Mouse (Mus musculus): Measurements from ENCODE around the gene Sema3g.

DNA sequence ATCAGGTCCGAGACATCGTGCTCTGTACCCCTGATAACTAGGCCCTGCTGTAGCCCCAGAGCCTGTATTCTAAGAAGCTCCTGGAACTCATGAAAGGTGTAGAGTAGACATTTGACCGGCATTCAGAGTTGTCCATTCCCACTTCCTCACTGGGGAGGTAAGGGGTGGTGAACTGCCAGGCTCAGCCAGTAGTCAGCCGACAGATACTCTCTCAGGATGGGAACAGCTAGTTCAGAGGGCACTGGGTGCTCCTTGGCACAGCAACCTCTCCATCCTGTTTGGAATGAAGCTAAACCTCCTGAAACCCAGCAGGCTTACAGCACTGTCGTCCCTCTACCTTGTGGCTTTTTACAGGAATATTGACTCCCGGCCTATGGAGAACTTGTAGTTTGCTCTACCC is 5.8 kb upstream of the Sema3g start:
- no peak for TF ChIP-seq CTCF (IDR thresholded peaks at IDR 0.05; ENCODE audit: low read depth, low read length)
- TF ChIP-seq GATA1 (IDR thresholded peaks at IDR 0.05; ENCODE audit: borderline replicate concordance, low read length) = no peak
- TF ChIP-seq POLR2AphosphoS5 (IDR thresholded peaks at IDR 0.05; ENCODE audit: insufficient replicate concordance, low read depth, low read length) = no peak

Data from G1E (cell line).